Mouse (Mus musculus) retina, postnatal 1 day (tissue): ENCODE results near the gene Foxp1.

Experiments
- DNase-seq: peaks from one replicate; pipeline ENCODE4 v3.0.0-alpha.2; 2012

Gene Foxp1

GRCm38 (mm10) chr6:99350156-99350555 is 172.4 kb downstream of the Foxp1 start:
- DNase-seq, result no peak

GRCm38 (mm10) chr6:99347836-99348235 is 174.7 kb downstream of the Foxp1 start:
- no peak for DNase-seq

- DNase-seq, result no peak
These were observed 177.6 kb downstream of the Foxp1 start for GRCm38 (mm10) chr6:99344966-99345365.

GRCm38 (mm10) chr6:99344357-99344756 is 178.2 kb downstream of the Foxp1 start:
- no peak for DNase-seq

GRCm38 (mm10) chr6:99343815-99344214 is 178.7 kb downstream of the Foxp1 start:
- DNase-seq, result no peak

- DNase-seq, result no peak
These were observed 180.1 kb downstream of the Foxp1 start for GRCm38 (mm10) chr6:99342416-99342815.

GRCm38 (mm10) chr6:99340902-99341301 is 181.6 kb downstream of the Foxp1 start:
- DNase-seq, result no peak

- no peak for DNase-seq
These were observed 182.4 kb downstream of the Foxp1 start for GRCm38 (mm10) chr6:99339986-99340721.

- DNase-seq, result no peak
These were observed 183.2 kb downstream of the Foxp1 start for GRCm38 (mm10) chr6:99339343-99339620.

- no peak for DNase-seq
These were observed 183.8 kb downstream of the Foxp1 start for GRCm38 (mm10) chr6:99338593-99339342.

GRCm38 (mm10) chr6:99338174-99338573 is 184.3 kb downstream of the Foxp1 start:
- DNase-seq, result no peak

- no peak for DNase-seq
These were observed 184.9 kb downstream of the Foxp1 start for GRCm38 (mm10) chr6:99337575-99337974.

- DNase-seq, result no peak
These were observed 186.3 kb downstream of the Foxp1 start for GRCm38 (mm10) chr6:99336191-99336590.

GRCm38 (mm10) chr6:99335174-99335830 is 187.2 kb downstream of the Foxp1 start:
- no peak for DNase-seq

GRCm38 (mm10) chr6:99334255-99334654 is 188.3 kb downstream of the Foxp1 start:
- DNase-seq, result no peak

GRCm38 (mm10) chr6:99333127-99333526 is 189.4 kb downstream of the Foxp1 start:
- no peak for DNase-seq

GRCm38 (mm10) chr6:99330169-99330568 is 192.4 kb downstream of the Foxp1 start:
- DNase-seq, result no peak

- no peak for DNase-seq
These were observed 193.9 kb downstream of the Foxp1 start for GRCm38 (mm10) chr6:99328634-99329033.

GRCm38 (mm10) chr6:99328146-99328545 is 194.4 kb downstream of the Foxp1 start:
- no peak for DNase-seq

- DNase-seq, result no peak
These were observed 194.8 kb downstream of the Foxp1 start for GRCm38 (mm10) chr6:99327721-99328120.

GRCm38 (mm10) chr6:99325881-99326280 is 196.6 kb downstream of the Foxp1 start:
- no peak for DNase-seq

- no peak for DNase-seq
These were observed 197.1 kb downstream of the Foxp1 start for GRCm38 (mm10) chr6:99325461-99325860.

GRCm38 (mm10) chr6:99322132-99322904 is 200.2 kb downstream of the Foxp1 start:
- no peak for DNase-seq
